Mouse (Mus musculus) ovary, adult 18-20 months (tissue): ENCODE measurements around the gene Gm10837.

ENCODE experiments used
- DNase-seq: peaks from one replicate; pipeline ENCODE4 v3.0.0; 2022; ENCODE audit warnings: low spot score, mixed read lengths

Gm10837 gene

DNA sequence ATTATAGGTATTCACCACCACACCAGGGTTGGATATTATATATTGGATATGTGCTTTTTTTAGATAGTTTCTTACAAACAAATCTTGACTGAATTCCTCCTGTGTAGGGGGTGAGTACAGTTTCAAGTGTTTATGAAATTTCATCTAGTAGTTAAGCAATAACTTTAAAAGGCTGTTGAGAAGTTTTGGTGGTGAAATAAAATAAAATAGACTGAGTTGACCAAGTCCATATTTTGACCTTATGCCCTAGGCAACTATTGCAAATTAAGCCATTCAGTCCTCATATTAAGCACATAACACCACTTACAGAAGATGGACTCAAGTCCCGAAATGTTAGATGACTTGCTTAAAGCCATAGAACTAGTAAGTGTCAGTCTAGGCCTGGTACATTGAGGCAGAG is 45.6 kb downstream of the Gm10837 start:
- DNase-seq: no peak
